Mouse (Mus musculus) right cerebral cortex, postnatal 10 days (tissue): ENCODE data around the gene Zfp536.

Experiments used
- DNase-seq, 2 experiments: peaks; one replicate each; pipeline ENCODE4 v3.0.0; 2021; ENCODE audit warnings: low spot score in 2 of 2

Gene Zfp536

DNA sequence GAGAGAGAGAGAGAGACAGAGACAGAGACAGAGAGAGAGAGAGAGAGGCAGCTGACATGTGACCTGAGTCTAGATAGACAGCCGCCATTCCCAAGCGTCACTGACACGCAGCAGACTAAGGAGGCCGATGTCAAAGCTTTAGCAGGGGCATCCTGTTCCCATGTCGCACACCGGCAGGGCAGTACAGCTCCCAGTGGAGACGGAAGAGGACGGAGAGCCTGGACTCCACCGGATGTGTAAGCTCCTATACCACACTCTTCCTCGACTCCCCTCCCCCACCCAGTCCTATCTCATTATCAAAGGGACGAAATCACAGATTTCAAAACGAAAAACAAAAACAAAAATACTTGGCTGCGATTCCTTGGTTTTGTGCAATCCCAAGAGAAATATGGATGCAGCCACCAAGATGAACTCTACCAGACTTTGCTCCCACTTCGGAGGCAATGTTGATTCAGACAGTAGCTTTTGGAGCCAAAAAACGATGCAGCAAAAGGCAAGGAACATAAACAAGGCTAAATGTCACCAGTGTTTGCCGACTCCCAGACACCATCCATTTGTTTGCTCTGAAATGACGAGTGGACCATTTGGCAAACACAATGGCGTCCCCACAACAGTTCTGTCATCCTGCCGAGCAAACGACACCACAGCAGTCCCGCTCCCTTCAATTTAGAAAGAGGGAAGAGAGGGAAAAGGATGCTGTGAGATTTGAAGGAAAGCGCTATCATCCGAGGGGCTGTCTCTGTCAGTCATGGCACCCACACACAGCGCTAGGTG is 299.9 kb downstream of the Zfp536 start:
- DNase-seq, result no peak

DNA sequence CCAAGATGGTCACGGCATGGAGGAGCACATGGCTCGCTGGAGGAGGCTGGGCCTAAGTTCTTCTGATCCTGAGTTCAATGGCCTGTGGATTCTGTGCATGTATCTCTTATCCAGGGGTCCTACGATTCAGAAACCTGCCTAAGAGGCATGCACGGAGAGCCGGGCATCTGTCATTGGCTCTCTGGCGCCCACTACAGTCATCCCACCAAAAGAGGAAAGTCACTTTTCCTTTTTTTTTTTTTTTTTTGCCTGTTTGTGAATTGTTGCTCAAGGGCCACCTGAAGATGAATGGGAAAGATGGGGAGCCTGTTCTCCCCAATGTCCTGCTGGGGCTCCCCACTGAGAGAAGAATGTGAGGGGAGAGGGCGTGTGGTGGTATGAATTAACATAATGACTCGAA is 301.7 kb downstream of the Zfp536 start:
- no peak for DNase-seq

DNA sequence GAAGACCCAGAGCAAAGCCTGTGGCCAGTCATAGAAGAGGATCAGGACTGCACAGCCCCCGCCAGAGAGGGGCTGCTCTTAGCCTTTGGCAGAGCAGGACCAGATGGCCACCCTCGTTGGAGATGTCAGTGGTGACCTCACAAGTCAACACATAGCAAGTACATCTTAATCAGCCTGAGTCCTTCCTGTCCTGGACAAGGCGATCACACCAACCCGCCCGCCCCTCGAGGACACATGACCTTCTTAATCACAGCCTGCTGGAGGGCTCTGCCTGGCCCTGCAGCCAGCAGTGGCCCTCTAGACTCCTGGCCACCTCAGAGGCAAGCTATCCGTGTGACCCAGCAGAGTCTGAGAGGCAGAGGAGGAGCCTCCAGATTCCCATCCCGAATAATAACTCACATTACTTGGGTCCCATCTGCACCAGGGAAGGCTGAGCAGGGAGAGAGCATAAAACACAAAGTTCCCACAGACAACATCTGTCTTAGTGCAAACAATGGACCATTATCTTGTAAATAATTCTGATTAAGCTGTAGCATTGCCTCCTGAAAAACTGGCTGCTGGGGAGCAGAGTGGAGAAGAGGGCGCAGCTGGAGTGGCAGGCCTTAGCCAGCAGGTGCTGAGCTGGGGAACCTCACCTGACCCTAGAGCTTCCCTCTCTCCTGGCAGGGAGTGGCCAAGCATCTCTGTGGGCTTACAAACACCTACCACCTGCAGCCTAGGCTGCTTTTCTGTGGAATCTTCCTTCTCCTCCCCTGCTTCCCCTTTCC is 306.8 kb downstream of the Zfp536 start:
- no peak for DNase-seq

- DNase-seq, result no peak
These were observed 309.2 kb downstream of the Zfp536 start for GRCm38 (mm10) chr7:37464186-37464721.

- DNase-seq, result no peak
These were observed 325.9 kb downstream of the Zfp536 start for GRCm38 (mm10) chr7:37447523-37447922.

GRCm38 (mm10) chr7:37439912-37440311 is 333.5 kb downstream of the Zfp536 start:
- no peak for DNase-seq

DNA sequence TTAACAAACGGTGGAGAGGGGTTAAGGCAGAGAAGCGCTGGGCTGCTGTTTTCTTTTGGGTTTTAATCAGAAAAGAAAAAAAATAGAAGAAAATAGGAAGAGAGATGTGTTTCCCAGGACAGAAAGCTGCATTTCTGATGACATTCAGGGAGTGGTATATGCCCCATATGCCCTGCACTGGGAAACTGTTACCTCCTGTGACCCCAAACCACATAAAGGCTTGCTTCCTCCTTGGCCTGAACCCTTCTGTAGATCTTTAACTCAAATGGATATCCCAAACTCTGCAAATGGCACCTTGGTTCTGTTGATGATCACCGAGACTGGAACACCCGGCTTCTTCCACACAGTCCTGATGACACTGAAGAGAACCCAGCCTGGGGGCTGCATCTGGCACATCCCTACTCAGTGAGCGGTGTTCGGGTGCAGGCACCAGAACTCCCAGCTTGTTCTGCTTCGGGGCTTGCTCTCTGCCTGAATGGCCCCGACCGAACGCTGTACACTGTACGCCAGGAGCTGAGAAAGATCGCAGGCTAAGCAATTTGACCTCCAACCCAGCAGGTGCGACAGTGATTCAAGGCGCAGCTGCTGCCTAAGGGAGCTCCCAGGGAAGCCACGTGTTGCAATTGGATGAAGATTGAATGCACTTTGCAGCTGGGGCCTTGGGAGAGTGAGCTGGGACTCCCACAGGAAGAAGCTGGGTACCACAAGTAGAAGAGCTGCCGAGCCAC is 334.2 kb downstream of the Zfp536 start:
- DNase-seq, result no peak

DNA sequence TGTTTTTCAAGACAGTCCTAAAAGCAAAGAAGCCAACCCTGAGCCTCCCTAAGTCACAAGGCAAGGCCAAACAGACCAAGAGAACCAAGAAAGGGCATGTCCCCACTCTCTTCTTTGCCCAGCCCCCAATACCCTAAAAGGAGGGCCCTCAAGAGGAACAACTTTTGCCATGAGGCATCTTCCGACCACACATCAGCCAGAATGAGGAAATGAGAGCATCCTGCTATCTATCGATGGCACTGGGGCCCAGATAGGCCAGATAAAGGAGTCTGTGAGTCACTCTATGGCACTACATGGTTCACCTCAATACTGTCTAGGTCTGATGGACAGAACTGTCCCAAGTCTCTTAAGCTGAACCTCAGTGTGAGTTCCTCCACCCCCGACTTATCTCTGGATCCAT is 335.6 kb downstream of the Zfp536 start:
- no peak for DNase-seq

DNA sequence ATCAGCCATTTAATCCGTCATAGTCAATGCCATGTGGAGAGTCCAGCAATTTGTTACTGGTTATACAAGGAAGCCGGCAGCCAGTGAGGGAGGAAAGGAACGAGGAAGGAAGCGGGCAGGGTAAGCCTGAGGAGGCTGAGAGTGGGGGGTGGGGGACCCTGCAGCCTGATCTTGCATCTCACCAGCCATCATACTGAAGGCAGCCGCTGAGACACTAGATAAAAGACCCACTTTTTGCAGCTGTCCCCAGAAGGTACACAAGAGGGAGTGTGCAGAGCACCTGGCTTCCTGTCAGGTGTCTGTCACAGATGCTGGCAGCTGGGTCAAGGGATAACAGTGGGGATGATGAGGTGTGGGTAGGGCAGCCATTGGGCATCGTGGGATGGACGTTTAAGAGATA is 340.3 kb downstream of the Zfp536 start:
- peak in 1 of 2 experiments; percentile 16 for DNase-seq

GRCm38 (mm10) chr7:37431471-37431870 is 342.0 kb downstream of the Zfp536 start:
- DNase-seq, result no peak

DNA sequence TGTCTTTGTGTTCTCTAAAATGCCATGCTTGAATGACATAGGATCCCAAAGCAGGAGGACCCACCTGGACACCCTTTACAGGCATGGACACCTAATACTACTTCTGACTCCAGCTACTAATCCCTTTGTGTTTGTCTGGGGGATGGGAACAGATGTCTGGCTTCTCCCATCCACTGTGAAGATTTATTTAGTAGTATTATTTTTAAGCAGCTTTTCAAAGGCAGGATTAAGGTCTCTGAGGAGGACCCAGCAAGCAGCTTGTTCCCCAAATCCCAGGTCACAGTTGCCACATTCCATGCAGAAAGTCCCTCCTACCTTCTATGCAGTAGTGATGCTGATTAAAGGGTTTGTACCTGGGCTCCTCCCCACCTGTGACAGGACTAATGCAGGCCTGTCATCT is 347.4 kb downstream of the Zfp536 start:
- DNase-seq, result no peak

DNA sequence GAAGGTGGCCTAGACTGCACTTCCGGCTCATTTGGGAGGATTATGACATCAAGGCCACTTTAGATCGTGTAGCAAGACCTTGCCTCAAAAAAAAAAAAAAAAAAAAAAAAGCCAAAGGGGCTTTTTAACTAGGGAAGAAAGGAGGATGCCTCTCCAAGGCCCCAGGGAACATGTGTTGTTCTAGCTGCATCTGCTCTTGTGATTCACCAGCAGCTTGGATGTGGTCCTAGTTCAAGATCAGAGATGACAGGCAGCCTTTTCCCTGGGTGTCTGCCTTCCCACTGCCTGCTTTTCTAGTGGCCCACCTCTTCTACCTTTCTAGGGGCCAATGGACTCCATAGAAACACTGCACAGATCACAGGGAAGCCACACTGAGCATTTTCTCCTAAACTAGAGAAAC is 350.5 kb downstream of the Zfp536 start:
- DNase-seq, result no peak
